Mouse (Mus musculus) lung, postnatal 0 days (tissue): ENCODE results near the gene Prkce.

Experiments
- CTCF ChIP-seq: IDR thresholded peaks from 2 replicates; pipeline ENCODE4 v1.5.1; 2016; ENCODE audit warnings: antibody characterized with exemption, mild to moderate bottlenecking
- EP300 ChIP-seq: IDR thresholded peaks from 2 replicates; pipeline ENCODE4 v1.6.1; 2016; ENCODE audit warnings: antibody characterized with exemption, mild to moderate bottlenecking, control low read depth

GRCm38 (mm10) chr17:86476674-86477073 lies 309.1 kb downstream of the Prkce start:
- no peak for TF ChIP-seq CTCF
- peak; percentile 99 for TF ChIP-seq EP300
